Mouse (Mus musculus) C2C12 (cell line): ENCODE results near the gene Serpinb3d.

Experiments used
- CTCF ChIP-seq: IDR thresholded peaks from one replicate; pipeline ENCODE4 v1.5.1; 2011; ENCODE audit not compliant: control insufficient read depth, insufficient read depth, insufficient read length
- MAX ChIP-seq: IDR thresholded peaks from one replicate; pipeline ENCODE4 v1.6.1; 2011; ENCODE audit warnings: mild to moderate bottlenecking, control low read depth

- TF ChIP-seq CTCF, result no peak
- TF ChIP-seq MAX, result no peak
These were observed at the start of gene Serpinb3d for GRCm38 (mm10) chr1:107083406-107083805.
